Mouse (Mus musculus): Measurements from ENCODE around the gene Plcl1. TPM values are rescaled to one million over a fixed set of nuclear protein-coding genes. Genes with fewer than 3 reads are reported as not detected.

The Plcl1 gene
- polyA plus RNA-seq, 1 experiment: 0.58 TPM

DNA sequence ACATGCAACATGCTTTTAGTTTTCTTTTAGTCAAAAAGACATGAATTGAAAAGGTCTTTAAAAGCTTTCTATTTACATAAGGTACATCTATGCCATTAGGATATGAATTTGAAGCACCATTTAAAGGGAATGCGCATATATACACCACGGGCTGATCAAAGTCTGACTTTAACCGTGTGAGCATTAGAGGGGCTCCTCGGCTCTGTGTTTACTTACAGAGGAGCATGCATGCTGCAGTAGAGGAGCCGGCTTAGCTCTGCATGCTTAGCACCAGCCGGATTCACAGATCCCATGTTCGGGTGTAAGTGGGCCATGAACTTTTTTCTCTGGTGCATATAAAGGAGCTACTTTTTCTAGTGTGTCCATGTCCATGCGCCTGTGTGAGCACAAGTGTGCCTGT is 31.4 kb downstream of the Plcl1 start:
- Histone ChIP-seq H3K36me3 (ENCODE audit: control insufficient read depth, insufficient read depth, low read length) (no peaks in the 10 kb centered on the region), H3K27me3 (ENCODE audit: control insufficient read depth, insufficient read depth, low read length) (no peaks in the 10 kb centered on the region; the same call in 1 of the 2 replicates), H3K4me3 (ENCODE audit: low read depth, low read length) (no peak overlapping the region), H3K4me1 (ENCODE audit: control insufficient read depth, insufficient read depth, insufficient read length, low read length) (no peaks in the 10 kb centered on the region), H3K27ac (ENCODE audit: insufficient read depth, low read depth, low read length) (no peak overlapping the region)
- TF ChIP-seq CTCF (IDR thresholded peaks at IDR 0.05; ENCODE audit: extremely low read depth, insufficient read length, insufficient replicate concordance, low read depth, low read length): no peak
- no peak for TF ChIP-seq POLR2A (IDR thresholded peaks at IDR 0.05; ENCODE audit: low read depth, low read length)
- WGBS: 52% methylated on average over 8 of the region's 8 CpGs

DNA sequence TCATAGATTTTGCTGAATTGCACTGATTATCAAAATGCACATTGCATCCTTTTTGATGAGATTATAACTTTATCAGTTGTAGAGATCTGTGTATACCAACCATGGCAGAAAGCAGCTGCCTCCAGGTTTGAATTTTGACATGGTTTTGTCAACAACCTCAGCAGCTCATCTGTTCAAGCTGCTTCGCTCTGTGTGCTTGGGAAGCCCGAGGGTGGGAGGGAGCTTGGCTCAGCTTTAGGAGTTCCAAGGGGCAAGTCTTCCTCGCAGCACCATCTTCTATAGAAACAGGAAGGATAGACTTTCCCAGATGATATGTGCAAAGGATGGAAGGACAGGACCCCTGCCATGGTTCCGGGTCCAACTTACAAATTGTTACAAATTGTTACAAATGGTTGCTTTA is 32.9 kb downstream of the Plcl1 start:
- no peaks in the 10 kb centered on the region for H3K4me1 ChIP-seq (ENCODE audit: control insufficient read depth, insufficient read depth, insufficient read length, low read length)
- H3K4me3 ChIP-seq (ENCODE audit: low read depth, low read length): no peak overlapping the region
- H3K36me3 ChIP-seq (ENCODE audit: control insufficient read depth, insufficient read depth, low read length): no peaks in the 10 kb centered on the region
- 85% methylated on average over 4 of the region's 4 CpGs for WGBS
- TF ChIP-seq CTCF (IDR thresholded peaks at IDR 0.05; ENCODE audit: extremely low read depth, insufficient read length, insufficient replicate concordance, low read depth, low read length) (no peak), POLR2A (IDR thresholded peaks at IDR 0.05; ENCODE audit: low read depth, low read length) (no peak)
- H3K27me3 ChIP-seq (ENCODE audit: control insufficient read depth, insufficient read depth, low read length): no peaks in the 10 kb centered on the region; the same call in 1 of the 2 replicates
- no peak overlapping the region for H3K27ac ChIP-seq (ENCODE audit: insufficient read depth, low read depth, low read length)

DNA sequence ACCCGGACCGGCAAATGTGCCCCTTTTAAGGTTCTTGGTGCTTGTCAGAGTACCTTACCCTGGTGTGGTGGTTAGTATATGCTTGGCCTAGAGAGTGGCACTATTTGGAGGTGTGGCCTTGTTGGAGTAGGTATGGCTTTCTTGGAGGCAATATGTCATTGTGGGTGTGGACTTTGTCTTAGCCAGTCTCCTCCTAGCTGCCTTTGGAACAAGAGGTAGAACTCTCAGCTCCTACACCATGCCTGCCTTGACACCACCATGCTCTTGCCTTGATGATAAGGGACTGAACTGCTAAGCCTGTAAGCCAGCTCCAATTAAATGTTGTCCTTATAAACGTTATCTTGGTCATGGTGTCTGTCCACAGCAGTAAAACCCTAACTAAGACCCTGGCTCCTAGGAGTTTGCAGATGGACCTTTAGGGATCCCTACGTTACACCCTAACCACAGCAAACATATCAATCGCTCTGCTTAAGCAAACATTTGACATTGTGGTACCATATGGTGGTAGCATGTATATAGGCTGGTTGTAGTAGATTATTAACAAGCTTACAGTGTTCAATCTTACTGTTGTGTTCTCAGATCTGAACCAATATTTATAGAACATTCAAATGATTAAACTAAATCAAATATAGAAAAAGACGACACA is 39.4 kb downstream of the Plcl1 start:
- WGBS: 55% methylated on average over 6 of the region's 6 CpGs
- Histone ChIP-seq H3K27ac (ENCODE audit: insufficient read depth, low read depth, low read length) (no peak overlapping the region), H3K4me3 (ENCODE audit: low read depth, low read length) (no peak overlapping the region), H3K4me1 (ENCODE audit: control insufficient read depth, insufficient read depth, insufficient read length, low read length) (no peaks in the 10 kb centered on the region), H3K27me3 (ENCODE audit: control insufficient read depth, insufficient read depth, low read length) (no peaks in the 10 kb centered on the region), H3K36me3 (ENCODE audit: control insufficient read depth, insufficient read depth, low read length) (no peaks in the 10 kb centered on the region)
- TF ChIP-seq CTCF (IDR thresholded peaks at IDR 0.05; ENCODE audit: extremely low read depth, insufficient read length, insufficient replicate concordance, low read depth, low read length) (no peak), POLR2A (IDR thresholded peaks at IDR 0.05; ENCODE audit: low read depth, low read length) (no peak)

DNA sequence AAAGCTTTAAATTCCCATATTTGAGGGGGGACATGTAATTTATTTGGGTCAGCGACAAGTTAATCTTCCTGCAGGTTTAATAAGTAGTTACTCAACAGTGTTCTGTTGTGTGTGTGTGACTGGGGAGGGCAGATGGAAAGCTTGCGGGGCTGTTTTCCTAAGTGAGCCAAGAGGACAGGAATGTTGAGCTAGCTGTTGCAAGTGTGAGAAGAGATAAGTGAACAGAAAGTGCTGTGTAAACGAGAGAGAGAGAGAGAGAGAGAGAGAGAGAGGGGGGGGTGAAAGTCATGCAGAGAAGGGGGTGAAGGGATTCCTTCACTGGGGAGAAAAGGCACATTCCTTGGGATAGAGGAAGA is 39.9 kb downstream of the Plcl1 start:
- Histone ChIP-seq H3K4me1 (ENCODE audit: control insufficient read depth, insufficient read depth, insufficient read length, low read length) (no peaks in the 10 kb centered on the region), H3K27ac (ENCODE audit: insufficient read depth, low read depth, low read length) (no peak overlapping the region), H3K36me3 (ENCODE audit: control insufficient read depth, insufficient read depth, low read length) (no peaks in the 10 kb centered on the region), H3K27me3 (ENCODE audit: control insufficient read depth, insufficient read depth, low read length) (no peaks in the 10 kb centered on the region), H3K4me3 (ENCODE audit: low read depth, low read length) (no peak overlapping the region)
- TF ChIP-seq CTCF (IDR thresholded peaks at IDR 0.05; ENCODE audit: extremely low read depth, insufficient read length, insufficient replicate concordance, low read depth, low read length) (no peak), POLR2A (IDR thresholded peaks at IDR 0.05; ENCODE audit: low read depth, low read length) (no peak)
- WGBS: 22% methylated on average over 3 of the region's 3 CpGs

DNA sequence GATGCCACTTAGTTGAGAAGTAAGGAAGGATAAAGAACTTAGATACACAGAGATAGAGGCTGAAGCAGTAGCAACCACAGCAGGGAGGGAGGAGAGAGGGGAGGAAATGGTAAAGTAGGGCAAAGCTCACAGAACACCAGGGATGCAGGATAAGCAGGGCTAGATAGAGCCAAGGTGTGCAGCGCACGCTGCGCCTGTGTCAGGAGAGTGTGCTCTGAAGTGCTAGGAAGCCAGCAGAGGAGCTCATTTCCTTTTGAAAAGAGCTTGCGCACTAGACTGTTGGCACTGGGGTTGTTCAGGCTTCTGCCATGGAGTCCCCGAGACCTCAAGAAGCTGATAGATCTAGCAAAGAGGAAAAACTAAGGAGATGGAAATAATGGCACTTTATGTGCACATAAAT is 40.6 kb downstream of the Plcl1 start:
- no peak overlapping the region for H3K4me3 ChIP-seq (ENCODE audit: low read depth, low read length)
- no peaks in the 10 kb centered on the region for H3K4me1 ChIP-seq (ENCODE audit: control insufficient read depth, insufficient read depth, insufficient read length, low read length)
- WGBS: 42% methylated on average over 5 of the region's 5 CpGs
- no peaks in the 10 kb centered on the region for H3K36me3 ChIP-seq (ENCODE audit: control insufficient read depth, insufficient read depth, low read length)
- H3K27me3 ChIP-seq (ENCODE audit: control insufficient read depth, insufficient read depth, low read length): no peaks in the 10 kb centered on the region
- no peak for TF ChIP-seq CTCF (IDR thresholded peaks at IDR 0.05; ENCODE audit: extremely low read depth, insufficient read length, insufficient replicate concordance, low read depth, low read length)
- no peak for TF ChIP-seq POLR2A (IDR thresholded peaks at IDR 0.05; ENCODE audit: low read depth, low read length)
- no peak overlapping the region for H3K27ac ChIP-seq (ENCODE audit: insufficient read depth, low read depth, low read length)

DNA sequence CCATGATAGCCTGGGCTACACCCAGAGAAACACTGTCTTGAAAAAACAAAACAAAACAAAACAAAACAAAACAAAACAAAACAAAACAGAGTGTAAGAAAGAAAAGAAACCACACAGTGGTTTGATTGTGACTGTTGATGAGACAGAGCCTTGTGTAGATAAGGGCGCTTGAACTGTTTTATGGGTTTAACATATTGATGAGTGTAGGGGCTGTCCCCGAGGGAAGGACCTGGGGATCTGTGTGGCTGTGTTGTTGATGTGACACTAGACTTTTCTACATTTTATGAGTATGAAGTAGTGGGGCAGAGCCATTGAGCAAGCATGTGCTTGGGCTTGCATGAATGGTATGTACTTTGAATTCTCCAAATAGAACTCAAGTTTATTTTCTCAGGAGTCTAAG is 41.2 kb downstream of the Plcl1 start:
- Histone ChIP-seq H3K4me3 (ENCODE audit: low read depth, low read length) (no peak overlapping the region), H3K27ac (ENCODE audit: insufficient read depth, low read depth, low read length) (no peak overlapping the region), H3K4me1 (ENCODE audit: control insufficient read depth, insufficient read depth, insufficient read length, low read length) (no peaks in the 10 kb centered on the region), H3K36me3 (ENCODE audit: control insufficient read depth, insufficient read depth, low read length) (no peaks in the 10 kb centered on the region), H3K27me3 (ENCODE audit: control insufficient read depth, insufficient read depth, low read length) (no peaks in the 10 kb centered on the region)
- WGBS: 48% methylated on average over 2 of the region's 2 CpGs
- TF ChIP-seq CTCF (IDR thresholded peaks at IDR 0.05; ENCODE audit: extremely low read depth, insufficient read length, insufficient replicate concordance, low read depth, low read length) (no peak), POLR2A (IDR thresholded peaks at IDR 0.05; ENCODE audit: low read depth, low read length) (no peak)

DNA sequence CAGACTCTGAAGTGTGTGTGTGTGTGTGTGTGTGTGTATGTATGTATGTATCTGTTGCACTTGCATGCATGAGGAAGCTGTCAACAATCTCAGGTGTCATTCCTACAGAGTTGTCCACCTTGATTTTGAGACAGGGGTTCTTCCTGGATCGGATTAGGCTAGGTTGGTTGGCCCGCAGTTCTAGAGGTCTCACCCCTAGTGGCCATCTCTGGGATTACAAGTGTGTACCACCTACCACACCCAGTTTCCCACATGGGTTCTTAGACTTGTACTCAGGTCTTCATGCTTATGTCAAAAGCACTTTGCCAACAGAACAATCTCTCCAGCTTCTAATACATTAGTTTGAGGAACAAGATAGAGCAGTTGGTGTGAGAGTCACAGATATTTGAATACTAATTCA is 41.9 kb downstream of the Plcl1 start:
- no peaks in the 10 kb centered on the region for H3K27me3 ChIP-seq (ENCODE audit: control insufficient read depth, insufficient read depth, low read length)
- no peak overlapping the region for H3K27ac ChIP-seq (ENCODE audit: insufficient read depth, low read depth, low read length)
- 91% methylated on average over 2 of the region's 2 CpGs for WGBS
- no peaks in the 10 kb centered on the region for H3K36me3 ChIP-seq (ENCODE audit: control insufficient read depth, insufficient read depth, low read length)
- H3K4me1 ChIP-seq (ENCODE audit: control insufficient read depth, insufficient read depth, insufficient read length, low read length): no peaks in the 10 kb centered on the region
- no peak overlapping the region for H3K4me3 ChIP-seq (ENCODE audit: low read depth, low read length)
- TF ChIP-seq POLR2A (IDR thresholded peaks at IDR 0.05; ENCODE audit: low read depth, low read length): no peak
- no peak for TF ChIP-seq CTCF (IDR thresholded peaks at IDR 0.05; ENCODE audit: extremely low read depth, insufficient read length, insufficient replicate concordance, low read depth, low read length)

Data from small intestine, adult 2 months (tissue).